Mouse (Mus musculus): ENCODE results near the gene Esrrg. TPM values are rescaled to one million over a fixed set of nuclear protein-coding genes. Genes with fewer than 3 reads are reported as not detected.

Esrrg gene
- total and polyA plus RNA-seq, 3 experiments: 0.01 TPM; not detected in 2

GRCm38 (mm10) chr1:187794240-187794930 lies 185.8 kb downstream of the Esrrg start:
- H3K4me3 ChIP-seq (ENCODE audit: control insufficient read depth in 1 of 2, insufficient read depth in 1 of 2, low read depth in 2 of 2, low read length in 2 of 2): no peak overlapping the region
- no peaks in the 10 kb centered on the region for H3K4me1 ChIP-seq (ENCODE audit: control insufficient read depth in 1 of 2, insufficient read depth in 2 of 2, low read length in 2 of 2)
- H3K9me3 ChIP-seq (replicated peaks; ENCODE audit: insufficient read depth, low read length): no peaks in the 10 kb centered on the region
- no peaks in the 10 kb centered on the region for H3K79me2 ChIP-seq (ENCODE audit: control insufficient read depth, insufficient read depth, low read length, poor library complexity)
- H3K27me3 ChIP-seq (ENCODE audit: control insufficient read depth in 1 of 2, insufficient read depth in 2 of 2, low read length in 2 of 2): no peaks in the 10 kb centered on the region
- TF ChIP-seq CTCF (IDR thresholded peaks at IDR 0.05 in 2 of 3, conservative IDR thresholded peaks at IDR 0.05 in 1 of 3; ENCODE audit: control insufficient read depth in 1 of 3, insufficient read depth in 1 of 3, low read depth in 2 of 3, low read length in 3 of 3, poor library complexity in 1 of 3, severe bottlenecking in 1 of 3): no peak
- no peak for TF ChIP-seq NELFE (IDR thresholded peaks at IDR 0.05; ENCODE audit: low read depth, low read length)
- TF ChIP-seq NRF1 (IDR thresholded peaks at IDR 0.05; ENCODE audit: insufficient read depth, low read depth, low read length, poor library complexity, severe bottlenecking): no peak
- TF ChIP-seq RCOR1 (IDR thresholded peaks at IDR 0.05; ENCODE audit: low read depth, low read length): no peak
- TF ChIP-seq TBP (IDR thresholded peaks at IDR 0.05; ENCODE audit: low read depth, low read length): no peak
- no peak for TF ChIP-seq JUND (IDR thresholded peaks at IDR 0.05; ENCODE audit: low read depth, low read length)
- no peak for TF ChIP-seq ELF1 (IDR thresholded peaks at IDR 0.05; ENCODE audit: low read depth, low read length)
- TF ChIP-seq MEF2A (IDR thresholded peaks at IDR 0.05; ENCODE audit: extremely low read depth, insufficient replicate concordance, low read depth, low read length, poor library complexity, severe bottlenecking): no peak
- no peak for TF ChIP-seq POLR2AphosphoS2 (IDR thresholded peaks at IDR 0.05; ENCODE audit: low read length)
- TF ChIP-seq POLR2A (IDR thresholded peaks at IDR 0.05; ENCODE audit: control insufficient read depth in 1 of 2, insufficient read depth in 1 of 2, low read depth in 1 of 2, low read length in 2 of 2, poor library complexity in 1 of 2): no peak
- no peak for TF ChIP-seq ZMIZ1 (IDR thresholded peaks at IDR 0.05; ENCODE audit: low read depth, low read length)
- TF ChIP-seq MYB (IDR thresholded peaks at IDR 0.05; ENCODE audit: low read depth, low read length): no peak
- TF ChIP-seq GABPA (IDR thresholded peaks at IDR 0.05; ENCODE audit: low read depth, low read length): no peak
- H3K27ac ChIP-seq (ENCODE audit: control insufficient read depth, low read depth, low read length): no peak overlapping the region
- H3K9ac ChIP-seq (ENCODE audit: control insufficient read depth, low read depth, low read length, poor library complexity, severe bottlenecking): no peak overlapping the region
- DNase-seq (ENCODE audit: low read depth, low spot score): no peak
- no peaks in the 10 kb centered on the region for H3K36me3 ChIP-seq (ENCODE audit: control insufficient read depth in 1 of 2, insufficient read depth in 2 of 2, low read length in 2 of 2)

- no peaks in the 10 kb centered on the region for H3K79me2 ChIP-seq (ENCODE audit: control insufficient read depth, insufficient read depth, low read length, poor library complexity)
- no peaks in the 10 kb centered on the region for H3K4me1 ChIP-seq (ENCODE audit: control insufficient read depth in 1 of 2, insufficient read depth in 2 of 2, low read length in 2 of 2)
- TF ChIP-seq ELF1 (IDR thresholded peaks at IDR 0.05; ENCODE audit: low read depth, low read length) (no peak), MAFK (IDR thresholded peaks at IDR 0.05; ENCODE audit: borderline replicate concordance, low read depth, low read length) (no peak)
- no peaks in the 10 kb centered on the region for H3K9me3 ChIP-seq (replicated peaks; ENCODE audit: insufficient read depth, low read length)
- no peak overlapping the region for H3K27ac ChIP-seq (ENCODE audit: control insufficient read depth, low read depth, low read length)
- DNase-seq (ENCODE audit: low read depth, low spot score): no peak
- no peaks in the 10 kb centered on the region for H3K36me3 ChIP-seq (ENCODE audit: control insufficient read depth in 1 of 2, insufficient read depth in 2 of 2, low read length in 2 of 2)
- no peak overlapping the region for H3K4me3 ChIP-seq (ENCODE audit: control insufficient read depth in 1 of 2, insufficient read depth in 1 of 2, low read depth in 2 of 2, low read length in 2 of 2)
- H3K27me3 ChIP-seq (ENCODE audit: control insufficient read depth in 1 of 2, insufficient read depth in 2 of 2, low read length in 2 of 2): no peaks in the 10 kb centered on the region
- no peak overlapping the region for H3K9ac ChIP-seq (ENCODE audit: control insufficient read depth, low read depth, low read length, poor library complexity, severe bottlenecking)
Observed at GRCm38 (mm10) chr1:187795551-187795950, 187.0 kb downstream of the Esrrg start.

GRCm38 (mm10) chr1:187799300-187799699 lies 190.7 kb downstream of the Esrrg start:
- no peak overlapping the region for H3K9ac ChIP-seq (ENCODE audit: control insufficient read depth, low read depth, low read length, poor library complexity, severe bottlenecking)
- no peak for TF ChIP-seq NELFE (IDR thresholded peaks at IDR 0.05; ENCODE audit: low read depth, low read length)
- TF ChIP-seq MAFK (IDR thresholded peaks at IDR 0.05; ENCODE audit: borderline replicate concordance, low read depth, low read length): no peak
- no peak for TF ChIP-seq TCF12 (IDR thresholded peaks at IDR 0.05; ENCODE audit: low read depth, low read length)
- no peak for TF ChIP-seq ZC3H11A (IDR thresholded peaks at IDR 0.05; ENCODE audit: low read depth, low read length)
- no peak for TF ChIP-seq KAT2A (conservative IDR thresholded peaks at IDR 0.05; ENCODE audit: low read depth, low read length)
- no peak for TF ChIP-seq EP300 (IDR thresholded peaks at IDR 0.05; ENCODE audit: low read depth in 1 of 2, low read length in 2 of 2)
- H3K27me3 ChIP-seq (ENCODE audit: control insufficient read depth in 1 of 2, insufficient read depth in 2 of 2, low read length in 2 of 2): no peaks in the 10 kb centered on the region; a peak in 1 of 4 replicates
- no peak overlapping the region for H3K4me3 ChIP-seq (ENCODE audit: control insufficient read depth in 1 of 2, insufficient read depth in 1 of 2, low read depth in 2 of 2, low read length in 2 of 2)
- no peak overlapping the region for H3K27ac ChIP-seq (ENCODE audit: control insufficient read depth, low read depth, low read length)
- no peaks in the 10 kb centered on the region for H3K4me1 ChIP-seq (ENCODE audit: control insufficient read depth in 1 of 2, insufficient read depth in 2 of 2, low read length in 2 of 2)
- no peaks in the 10 kb centered on the region for H3K9me3 ChIP-seq (replicated peaks; ENCODE audit: insufficient read depth, low read length)
- H3K79me2 ChIP-seq (ENCODE audit: control insufficient read depth, insufficient read depth, low read length, poor library complexity): no peaks in the 10 kb centered on the region
- peak; percentile 4 for DNase-seq (ENCODE audit: low read depth, low spot score)
- H3K36me3 ChIP-seq (ENCODE audit: control insufficient read depth in 1 of 2, insufficient read depth in 2 of 2, low read length in 2 of 2): no peaks in the 10 kb centered on the region
